ENCODE assay signal across 8 mouse cellular contexts in genomic region chr6:50220863-50221262, GRCm38 (mm10). TPM values are rescaled to one million over a fixed set of nuclear protein-coding genes. Genes with fewer than 3 reads are reported as not detected.
A peak's percentile ranks its signal among the peaks of the same experiment; 100 is the strongest.
DNase-seq lines count a peak whose midpoint lies in the region; ATAC-seq and TF ChIP-seq lines count a peak whose summit lies in the region.
"Had no signal": no experiment of that assay in that cellular context is flagged by ENCODE, and none has a peak within 500 bp of the region (broad histone marks: within the 10 kb centered on the region; RNA-seq: fewer than 3 reads in every experiment).

No protein-coding gene starts in this region.

- DNase-seq in midbrain, embryonic 10.5 days (ENCODE audit: low spot score), result peak; percentile 33
- peak; percentile 42 for DNase-seq in NIH3T3 (ENCODE audit: low read depth)
- peak; percentile 22 for DNase-seq in gastrocnemius, postnatal 25 days
- DNase-seq in lung, embryonic 14.5 days, result peak; percentile 57
- peak; percentile 46 for DNase-seq in thymus, adult 2 months

- WGBS in midbrain, embryonic 10.5 days, result 48% methylated on average over 6 of the region's 6 CpGs
- 53% methylated on average over 6 of the region's 6 CpGs for WGBS in midbrain, embryonic 15.5 days
- WGBS in lung, embryonic 14.5 days, result 45% methylated on average over 6 of the region's 6 CpGs
- 68% methylated on average over 6 of the region's 6 CpGs for WGBS in thymus, adult 2 months

- TF ChIP-seq CTCF in bone marrow macrophage, adult 2 months (IDR thresholded peaks at IDR 0.05; ENCODE audit: low read depth, low read length), result peak; percentile 75; the same call in 1 of the 2 replicates
- peak; percentile 75 for TF ChIP-seq CTCF in lung, embryonic 14.5 days (IDR thresholded peaks at IDR 0.05; ENCODE audit: low read depth)
- peak; percentile 86; the same call in 1 of the 2 replicates for TF ChIP-seq CTCF in thymus, adult 2 months (IDR thresholded peaks at IDR 0.05; ENCODE audit: borderline replicate concordance, control insufficient read depth, extremely low read depth, insufficient read depth, low read length, poor library complexity)

- no peaks in the 10 kb centered on the region for H3K9me3 ChIP-seq in midbrain, embryonic 10.5 days (replicated peaks)
- no peaks in the 10 kb centered on the region for H3K9me3 ChIP-seq in midbrain, embryonic 15.5 days
- no peaks in the 10 kb centered on the region for H3K9me3 ChIP-seq in lung, embryonic 14.5 days (ENCODE audit: low read depth, low read length)
- H3K9me3 ChIP-seq: midbrain, embryonic 12.5 days had no signal

- no peak for ATAC-seq in midbrain, embryonic 15.5 days (replicated peaks)
- ATAC-seq in lung, embryonic 14.5 days (ENCODE audit: insufficient read depth), result no peak

- no peak overlapping the region for H3K27ac ChIP-seq in midbrain, embryonic 10.5 days (replicated peaks)
- no peak overlapping the region for H3K27ac ChIP-seq in midbrain, embryonic 15.5 days
- no peak overlapping the region for H3K27ac ChIP-seq in bone marrow macrophage, adult 2 months (ENCODE audit: insufficient read depth, low read depth, low read length)
- H3K27ac ChIP-seq in lung, embryonic 14.5 days (ENCODE audit: low read depth), result no peak overlapping the region
- no peak overlapping the region for H3K27ac ChIP-seq in thymus, adult 2 months (ENCODE audit: control insufficient read depth, insufficient read depth, low read length)
- H3K27ac ChIP-seq: midbrain, embryonic 12.5 days had no signal

- no peak overlapping the region for H3K9ac ChIP-seq in midbrain, embryonic 15.5 days
- H3K9ac ChIP-seq in lung, embryonic 14.5 days, result no peak overlapping the region
- H3K9ac ChIP-seq: midbrain, embryonic 12.5 days had no signal

- no peaks in the 10 kb centered on the region for H3K4me1 ChIP-seq in midbrain, embryonic 10.5 days
- H3K4me1 ChIP-seq in midbrain, embryonic 15.5 days, result no peaks in the 10 kb centered on the region
- peaks cover 34% of the 10 kb centered on the region for H3K4me1 ChIP-seq in bone marrow macrophage, adult 2 months (ENCODE audit: control insufficient read depth, insufficient read depth, low read length)
- no peaks in the 10 kb centered on the region for H3K4me1 ChIP-seq in lung, embryonic 14.5 days (ENCODE audit: insufficient read depth)
- H3K4me1 ChIP-seq in thymus, adult 2 months (replicated peaks; ENCODE audit: control insufficient read depth, insufficient read depth, low read length), result peaks cover 4% of the 10 kb centered on the region; the same call in 1 of the 2 replicates
- H3K4me1 ChIP-seq: midbrain, embryonic 12.5 days had no signal

- no peak for TF ChIP-seq POLR2A in bone marrow macrophage, adult 2 months (IDR thresholded peaks at IDR 0.05; ENCODE audit: borderline replicate concordance, low read depth, low read length)
- TF ChIP-seq POLR2A in thymus, adult 2 months (IDR thresholded peaks at IDR 0.05; ENCODE audit: control insufficient read depth, extremely low read depth, insufficient read depth, low read length, poor library complexity), result no peak

- H3K4me2 ChIP-seq in midbrain, embryonic 15.5 days, result no peak overlapping the region
- H3K4me2 ChIP-seq in lung, embryonic 14.5 days, result no peak overlapping the region
- H3K4me2 ChIP-seq: midbrain, embryonic 12.5 days had no signal

- no peak overlapping the region for H3K4me3 ChIP-seq in midbrain, embryonic 10.5 days
- no peak overlapping the region for H3K4me3 ChIP-seq in midbrain, embryonic 15.5 days
- H3K4me3 ChIP-seq in bone marrow macrophage, adult 2 months (ENCODE audit: insufficient read depth, low read length), result no peak overlapping the region
- no peak overlapping the region for H3K4me3 ChIP-seq in lung, embryonic 14.5 days (ENCODE audit: low read depth, low read length)
- no peak overlapping the region for H3K4me3 ChIP-seq in thymus, adult 2 months (ENCODE audit: control insufficient read depth, insufficient read depth, low read length)
- H3K4me3 ChIP-seq: midbrain, embryonic 12.5 days had no signal

- H3K27me3 ChIP-seq in midbrain, embryonic 10.5 days (ENCODE audit: low read depth, poor library complexity, severe bottlenecking), result no peaks in the 10 kb centered on the region
- H3K27me3 ChIP-seq in midbrain, embryonic 15.5 days (replicated peaks), result no peaks in the 10 kb centered on the region
- no peaks in the 10 kb centered on the region for H3K27me3 ChIP-seq in lung, embryonic 14.5 days (ENCODE audit: insufficient read depth, low read length)
- H3K27me3 ChIP-seq in thymus, adult 2 months (ENCODE audit: control insufficient read depth, insufficient read depth, low read length), result no peaks in the 10 kb centered on the region
- H3K27me3 ChIP-seq: midbrain, embryonic 12.5 days had no signal

- 0 out of 2 replicates have a peak, but pooled peaks cover 5% of the 10 kb centered on the region for H3K36me3 ChIP-seq in midbrain, embryonic 10.5 days
- H3K36me3 ChIP-seq in midbrain, embryonic 15.5 days (replicated peaks), result no peaks in the 10 kb centered on the region
- no peaks in the 10 kb centered on the region for H3K36me3 ChIP-seq in lung, embryonic 14.5 days (ENCODE audit: insufficient read depth)
- H3K36me3 ChIP-seq in thymus, adult 2 months (ENCODE audit: control insufficient read depth, insufficient read depth, low read length), result no peaks in the 10 kb centered on the region
- H3K36me3 ChIP-seq: midbrain, embryonic 12.5 days had no signal

RNA-seq across cellular contexts. Expression of gene Gsdme, which starts 42.8 kb away (rescaled TPM):
- 52.9 and 56.6 TPM in 2 replicates for polyA plus RNA-seq in midbrain, embryonic 10.5 days (2016; fragmentation: Nextera tagmentation; extraction: Ambion mirVana)
- polyA plus RNA-seq in midbrain, embryonic 15.5 days (2015; fragmentation: Nextera tagmentation; extraction: Ambion mirVana), result 78.0 and 85.3 TPM in 2 replicates
- polyA plus RNA-seq in bone marrow macrophage, adult 2 months (2012; ENCODE audit: insufficient read depth, insufficient read length, missing spikeins), result 10.7 and 11.4 TPM in 2 replicates
- total RNA-seq in gastrocnemius, postnatal 25 days (2021), result 1 to 10 TPM in 1 of 2 experiments, under 1 TPM in 1; 0.49 to 1.7 TPM
- 43.3 and 45.8 TPM in 2 replicates for polyA plus RNA-seq in lung, embryonic 14.5 days (2014; fragmentation: Nextera tagmentation; extraction: Ambion mirVana)
- 0.59 and 0.89 TPM in 2 replicates for polyA plus RNA-seq in thymus, adult 2 months (2012; rRNA removed)
